Mouse (Mus musculus) embryo, embryonic 11 days (tissue): ENCODE measurements around the gene Fgf14.
"Not testable (repeated sequence)": the region's sequence is repeated elsewhere in the genome, so short reads cannot be mapped to it uniquely, and the experiment has no call there.

Source experiments
- DNase-seq: peaks from one replicate; pipeline ENCODE4 v3.0.0-alpha.2; 2015

Fgf14 gene

GRCm38 (mm10) chr14:124474066-124474667 is 202.8 kb downstream of the Fgf14 start:
- DNase-seq = no peak

- DNase-seq = no peak
These were observed 206.0 kb downstream of the Fgf14 start for GRCm38 (mm10) chr14:124470909-124471308.

- no peak for DNase-seq
These were observed 221.8 kb downstream of the Fgf14 start for GRCm38 (mm10) chr14:124455120-124455519.

GRCm38 (mm10) chr14:124446096-124446840 is 230.7 kb downstream of the Fgf14 start:
- no peak for DNase-seq

GRCm38 (mm10) chr14:124444831-124445230 is 232.1 kb downstream of the Fgf14 start:
- no peak for DNase-seq

GRCm38 (mm10) chr14:124439298-124439697 is 237.6 kb downstream of the Fgf14 start:
- not testable (repeated sequence) for DNase-seq

- DNase-seq = no peak
These were observed 265.0 kb downstream of the Fgf14 start for GRCm38 (mm10) chr14:124411890-124412289.

- peak; percentile 56 for DNase-seq
These were observed 266.0 kb downstream of the Fgf14 start for GRCm38 (mm10) chr14:124410945-124411344.

- DNase-seq = no peak
These were observed 348.5 kb downstream of the Fgf14 start for GRCm38 (mm10) chr14:124328391-124328790.

GRCm38 (mm10) chr14:124319017-124319718 is 357.8 kb downstream of the Fgf14 start:
- no peak for DNase-seq

- no peak for DNase-seq
These were observed 361.4 kb downstream of the Fgf14 start for GRCm38 (mm10) chr14:124315513-124315912.

- DNase-seq = no peak
These were observed 389.9 kb downstream of the Fgf14 start for GRCm38 (mm10) chr14:124287027-124287426.

GRCm38 (mm10) chr14:124278384-124278944 is 398.5 kb downstream of the Fgf14 start:
- no peak for DNase-seq

GRCm38 (mm10) chr14:124266977-124267376 is 409.9 kb downstream of the Fgf14 start:
- peak; percentile 8 for DNase-seq

GRCm38 (mm10) chr14:124264541-124265059 is 412.3 kb downstream of the Fgf14 start:
- no peak for DNase-seq

GRCm38 (mm10) chr14:124263199-124263598 is 413.7 kb downstream of the Fgf14 start:
- DNase-seq = no peak

- DNase-seq = no peak
These were observed 429.4 kb downstream of the Fgf14 start for GRCm38 (mm10) chr14:124247517-124247916.

GRCm38 (mm10) chr14:124223445-124223844 is 453.5 kb downstream of the Fgf14 start:
- DNase-seq = no peak

GRCm38 (mm10) chr14:124222447-124222846 is 454.5 kb downstream of the Fgf14 start:
- peak; percentile 54 for DNase-seq

- peak; percentile 4 for DNase-seq
These were observed 455.9 kb downstream of the Fgf14 start for GRCm38 (mm10) chr14:124220979-124221378.

- DNase-seq = peak; percentile 4
These were observed 481.1 kb downstream of the Fgf14 start for GRCm38 (mm10) chr14:124195806-124196205.

GRCm38 (mm10) chr14:124195331-124195730 is 481.6 kb downstream of the Fgf14 start:
- peak; percentile 66 for DNase-seq

GRCm38 (mm10) chr14:124192815-124193142 is 484.1 kb downstream of the Fgf14 start:
- no peak for DNase-seq
